Mouse (Mus musculus): ENCODE data around the gene Bglap. TPM values are rescaled to one million over a fixed set of nuclear protein-coding genes. Genes with fewer than 3 reads are reported as not detected.
"Not testable (repeated sequence)": the region's sequence is repeated elsewhere in the genome, so short reads cannot be mapped to it uniquely, and the experiment has no call there.

Gene Bglap
- polyA plus RNA-seq (2015; fragmentation: Nextera tagmentation; extraction: Ambion mirVana) = not detected in 2 replicates

GRCm38 (mm10) chr3:88384364-88384763 is at the start of gene Bglap:
TSS of gene Bglap (minus strand) at chr3:88384464.
- no peak for ATAC-seq (ENCODE audit: low FRiP score)
- Histone ChIP-seq H3K4me1 (peaks cover 7% of the 10 kb centered on the region), H3K4me3 (replicated peaks) (no peak within 1 kb of the TSS), H3K27ac (replicated peaks) (no peak within 1 kb of the TSS), H3K4me2 (no peak within 1 kb of the TSS), H3K9me3 (replicated peaks) (no peaks in the 10 kb centered on the region), H3K9ac (replicated peaks) (no peak within 1 kb of the TSS), H3K27me3 (replicated peaks) (no peaks in the 10 kb centered on the region), H3K36me3 (no peaks in the 10 kb centered on the region)
- 69% methylated on average over 5 of the region's 5 CpGs for whole genome bisulfite sequencing

GRCm38 (mm10) chr3:88428639-88429038 is 44.4 kb upstream of the Bglap start:
- peaks cover 13% of the 10 kb centered on the region for H3K4me1 ChIP-seq
- not testable (repeated sequence) for H3K9ac ChIP-seq (replicated peaks); ATAC-seq (ENCODE audit: low FRiP score); H3K4me2 ChIP-seq; H3K27ac ChIP-seq (replicated peaks); H3K4me3 ChIP-seq (replicated peaks); H3K27me3 ChIP-seq (replicated peaks); H3K9me3 ChIP-seq (replicated peaks); H3K36me3 ChIP-seq
- WGBS = 80% methylated on average over 8 of the region's 8 CpGs

- Histone ChIP-seq H3K4me2 (no peak overlapping the region), H3K36me3 (no peaks in the 10 kb centered on the region), H3K27me3 (replicated peaks) (no peaks in the 10 kb centered on the region), H3K9me3 (replicated peaks) (no peaks in the 10 kb centered on the region), H3K27ac (replicated peaks) (no peak overlapping the region), H3K4me3 (replicated peaks) (no peak overlapping the region), H3K4me1 (peaks cover 26% of the 10 kb centered on the region), H3K9ac (replicated peaks) (no peak overlapping the region)
- WGBS = 93% methylated on average over 4 of the region's 4 CpGs
- no peak for ATAC-seq (ENCODE audit: low FRiP score)
These were observed 43.2 kb upstream of the Bglap start for GRCm38 (mm10) chr3:88427342-88427905.

- H3K27me3 ChIP-seq (replicated peaks) = no peaks in the 10 kb centered on the region
- H3K27ac ChIP-seq (replicated peaks) = no peak overlapping the region
- H3K4me2 ChIP-seq = peak overlapping the region; percentile 82; the same call in 1 of the 2 replicates
- ATAC-seq (ENCODE audit: low FRiP score) = no peak
- 82% methylated on average over 10 of the region's 10 CpGs for WGBS
- peaks cover 38% of the 10 kb centered on the region for H3K4me1 ChIP-seq
- peaks cover 6% of the 10 kb centered on the region; the same call in 1 of the 2 replicates for H3K36me3 ChIP-seq
- H3K9ac ChIP-seq (replicated peaks) = no peak overlapping the region
- no peak overlapping the region for H3K4me3 ChIP-seq (replicated peaks)
- no peaks in the 10 kb centered on the region for H3K9me3 ChIP-seq (replicated peaks)
These were observed 41.6 kb upstream of the Bglap start for GRCm38 (mm10) chr3:88425708-88426420.

- peaks cover 12% of the 10 kb centered on the region for H3K36me3 ChIP-seq
- H3K27me3 ChIP-seq (replicated peaks) = no peaks in the 10 kb centered on the region
- H3K9ac ChIP-seq (replicated peaks) = no peak overlapping the region; the same call in 1 of the 2 replicates
- WGBS = 7% methylated on average over 2 of the region's 2 CpGs
- H3K4me3 ChIP-seq (replicated peaks) = peak overlapping the region; percentile 86
- H3K4me1 ChIP-seq = peaks cover 42% of the 10 kb centered on the region
- ATAC-seq (ENCODE audit: low FRiP score) = no peak
- H3K4me2 ChIP-seq = peak overlapping the region; percentile 82
- no peak overlapping the region for H3K27ac ChIP-seq (replicated peaks)
- H3K9me3 ChIP-seq (replicated peaks) = no peaks in the 10 kb centered on the region
These were observed 41.0 kb upstream of the Bglap start for GRCm38 (mm10) chr3:88425330-88425689.

- under 1% methylated on average over 35 of the region's 35 CpGs for WGBS
- no peaks in the 10 kb centered on the region for H3K9me3 ChIP-seq (replicated peaks)
These were observed 40.5 kb upstream of the Bglap start, which contains the start of gene Slc25a44 for GRCm38 (mm10) chr3:88424605-88425329. TSS of gene Slc25a44 (minus strand) at chr3:88425139.

GRCm38 (mm10) chr3:88422020-88422720 is 37.9 kb upstream of the Bglap start:
- H3K4me1 ChIP-seq = peaks cover 63% of the 10 kb centered on the region
- H3K36me3 ChIP-seq = peaks cover 39% of the 10 kb centered on the region
- peak overlapping the region; percentile 9; the same call in 1 of the 2 replicates for H3K4me3 ChIP-seq (replicated peaks)
- ATAC-seq (ENCODE audit: low FRiP score) = no peak
- no peaks in the 10 kb centered on the region for H3K27me3 ChIP-seq (replicated peaks)
- 0 out of 2 replicates have a peak overlapping the region, but pooled peaks have one; percentile 10 for H3K9ac ChIP-seq (replicated peaks)
- WGBS = 28% methylated on average over 9 of the region's 9 CpGs
- no peaks in the 10 kb centered on the region for H3K9me3 ChIP-seq (replicated peaks)
- peak overlapping the region; percentile 41 for H3K4me2 ChIP-seq
- peak overlapping the region; percentile 69 for H3K27ac ChIP-seq (replicated peaks)

More at GRCm38 (mm10) chr3:88424605-88425329, 40.5 kb upstream of the Bglap start, which contains the start of gene Slc25a44:
- peak within 1 kb of the TSS; percentile 86 for H3K27ac ChIP-seq (replicated peaks)
- peaks cover 44% of the 10 kb centered on the region for H3K4me1 ChIP-seq
- peak within 1 kb of the TSS; percentile 86 for H3K4me3 ChIP-seq (replicated peaks)
- peak within 1 kb of the TSS; percentile 81 for H3K9ac ChIP-seq (replicated peaks)
- H3K4me2 ChIP-seq = peak within 1 kb of the TSS; percentile 82
- peak; percentile 97 for ATAC-seq (ENCODE audit: low FRiP score)
- no peaks in the 10 kb centered on the region for H3K27me3 ChIP-seq (replicated peaks)
- H3K36me3 ChIP-seq = peaks cover 17% of the 10 kb centered on the region

- Histone ChIP-seq H3K4me2 (no peak overlapping the region), H3K27me3 (replicated peaks) (no peaks in the 10 kb centered on the region), H3K36me3 (peaks cover 51% of the 10 kb centered on the region), H3K27ac (replicated peaks) (no peak overlapping the region), H3K4me3 (replicated peaks) (no peak overlapping the region), H3K4me1 (peaks cover 63% of the 10 kb centered on the region), H3K9ac (replicated peaks) (no peak overlapping the region), H3K9me3 (replicated peaks) (no peaks in the 10 kb centered on the region)
- no peak for ATAC-seq (ENCODE audit: low FRiP score)
- WGBS = 95% methylated on average over 19 of the region's 19 CpGs
These were observed 36.5 kb upstream of the Bglap start for GRCm38 (mm10) chr3:88420771-88421170.

GRCm38 (mm10) chr3:88418016-88418415 is 33.8 kb upstream of the Bglap start:
- no peak for ATAC-seq (ENCODE audit: low FRiP score)

GRCm38 (mm10) chr3:88415668-88416067 is 31.4 kb upstream of the Bglap start:
- H3K9me3 ChIP-seq (replicated peaks) = no peaks in the 10 kb centered on the region
- no peak overlapping the region for H3K4me2 ChIP-seq
- ATAC-seq (ENCODE audit: low FRiP score) = no peak
- H3K4me1 ChIP-seq = peaks cover 29% of the 10 kb centered on the region
- H3K9ac ChIP-seq (replicated peaks) = no peak overlapping the region
- H3K36me3 ChIP-seq = peaks cover 80% of the 10 kb centered on the region
- no peak overlapping the region for H3K27ac ChIP-seq (replicated peaks)
- WGBS = 89% methylated on average over 4 of the region's 4 CpGs
- H3K27me3 ChIP-seq (replicated peaks) = no peaks in the 10 kb centered on the region
- no peak overlapping the region for H3K4me3 ChIP-seq (replicated peaks)

More at GRCm38 (mm10) chr3:88418016-88418415, 33.8 kb upstream of the Bglap start:
- H3K27me3 ChIP-seq (replicated peaks) = no peaks in the 10 kb centered on the region
- no peak overlapping the region for H3K4me3 ChIP-seq (replicated peaks)
- H3K27ac ChIP-seq (replicated peaks) = no peak overlapping the region
- peaks cover 70% of the 10 kb centered on the region for H3K36me3 ChIP-seq
- WGBS = 85% methylated on average over 6 of the region's 6 CpGs
- peaks cover 44% of the 10 kb centered on the region for H3K4me1 ChIP-seq
- no peaks in the 10 kb centered on the region for H3K9me3 ChIP-seq (replicated peaks)
- no peak overlapping the region for H3K4me2 ChIP-seq
- H3K9ac ChIP-seq (replicated peaks) = no peak overlapping the region

- Histone ChIP-seq H3K9me3 (replicated peaks) (no peaks in the 10 kb centered on the region), H3K4me2 (no peak overlapping the region), H3K27ac (replicated peaks) (no peak overlapping the region), H3K9ac (replicated peaks) (no peak overlapping the region), H3K27me3 (replicated peaks) (no peaks in the 10 kb centered on the region), H3K4me3 (replicated peaks) (no peak overlapping the region), H3K36me3 (peaks cover 51% of the 10 kb centered on the region), H3K4me1 (peaks cover 21% of the 10 kb centered on the region)
- ATAC-seq (ENCODE audit: low FRiP score) = no peak
- 90% methylated on average over 11 of the region's 11 CpGs for WGBS
These were observed 28.4 kb upstream of the Bglap start for GRCm38 (mm10) chr3:88412636-88413035.
